Mouse (Mus musculus): ENCODE measurements around the gene Gcgr. TPM values are rescaled to one million over a fixed set of nuclear protein-coding genes. Genes with fewer than 3 reads are reported as not detected.

Gcgr gene
- polyA plus RNA-seq, 1 experiment: not detected

- no peak for TF ChIP-seq USF1 (IDR thresholded peaks at IDR 0.05; ENCODE audit: low read depth)
- no peak for TF ChIP-seq MAX (IDR thresholded peaks at IDR 0.05)
- no peak for TF ChIP-seq CEBPB (IDR thresholded peaks at IDR 0.05; ENCODE audit: low read depth)
- no peak for TF ChIP-seq FOSL1 (IDR thresholded peaks at IDR 0.05; ENCODE audit: insufficient read depth, low read length, poor library complexity, severe bottlenecking)
- no peak for TF ChIP-seq CTCF (IDR thresholded peaks at IDR 0.05; ENCODE audit: control insufficient read depth, insufficient read depth, insufficient read length)
- TF ChIP-seq MYOG (IDR thresholded peaks at IDR 0.05; ENCODE audit: control insufficient read depth, extremely low read depth, insufficient read length): no peak
- no peak for TF ChIP-seq MYOD1 (IDR thresholded peaks at IDR 0.05; ENCODE audit: control insufficient read depth, insufficient read length, low read depth)
- H3K4me3 ChIP-seq (ENCODE audit: insufficient read depth, poor library complexity, severe bottlenecking): no peak overlapping the region
- H3K36me3 ChIP-seq (ENCODE audit: control insufficient read depth, insufficient read depth): peaks cover 76% of the 10 kb centered on the region
Observed at GRCm38 (mm10) chr11:120568324-120568723, 37.8 kb downstream of the Gcgr start.

GRCm38 (mm10) chr11:120571122-120571521, 40.6 kb downstream of the Gcgr start:
- peak overlapping the region; percentile 64 for H3ac ChIP-seq (ENCODE audit: control insufficient read depth, insufficient read length, low read depth)
- H3K79me3 ChIP-seq (ENCODE audit: low read depth): peaks cover 41% of the 10 kb centered on the region

More at GRCm38 (mm10) chr11:120568324-120568723, 37.8 kb downstream of the Gcgr start:
- Histone ChIP-seq H3K79me2 (ENCODE audit: control insufficient read depth, insufficient read depth) (peaks cover 80% of the 10 kb centered on the region), H3K27me3 (ENCODE audit: control insufficient read depth, insufficient read depth, insufficient read length) (no peaks in the 10 kb centered on the region), H3ac (ENCODE audit: control insufficient read depth, insufficient read length, low read depth) (no peak overlapping the region), H3K79me3 (ENCODE audit: low read depth) (peaks cover 41% of the 10 kb centered on the region)

GRCm38 (mm10) chr11:120571754-120572416, 41.4 kb downstream of the Gcgr start:
- H3K79me2 ChIP-seq (ENCODE audit: control insufficient read depth, insufficient read depth): peaks cover 69% of the 10 kb centered on the region

More at GRCm38 (mm10) chr11:120571122-120571521, 40.6 kb downstream of the Gcgr start:
- no peaks in the 10 kb centered on the region for H3K27me3 ChIP-seq (ENCODE audit: control insufficient read depth, insufficient read depth, insufficient read length)
- peaks cover 50% of the 10 kb centered on the region for H3K36me3 ChIP-seq (ENCODE audit: control insufficient read depth, insufficient read depth)
- TF ChIP-seq FOSL1 (IDR thresholded peaks at IDR 0.05; ENCODE audit: insufficient read depth, low read length, poor library complexity, severe bottlenecking) (no peak), MYOD1 (IDR thresholded peaks at IDR 0.05; ENCODE audit: control insufficient read depth, insufficient read length, low read depth) (no peak)
- H3K4me3 ChIP-seq (ENCODE audit: insufficient read depth, poor library complexity, severe bottlenecking): peak overlapping the region; percentile 91
- H3K79me2 ChIP-seq (ENCODE audit: control insufficient read depth, insufficient read depth): peaks cover 76% of the 10 kb centered on the region

GRCm38 (mm10) chr11:120572417-120572751, 41.9 kb downstream of the Gcgr start:
- Histone ChIP-seq H3K79me3 (ENCODE audit: low read depth) (peaks cover 41% of the 10 kb centered on the region), H3K27me3 (ENCODE audit: control insufficient read depth, insufficient read depth, insufficient read length) (no peaks in the 10 kb centered on the region), H3K4me3 (ENCODE audit: insufficient read depth, poor library complexity, severe bottlenecking) (peak overlapping the region; percentile 91), H3ac (ENCODE audit: control insufficient read depth, insufficient read length, low read depth) (peak overlapping the region; percentile 93), H3K79me2 (ENCODE audit: control insufficient read depth, insufficient read depth) (peaks cover 64% of the 10 kb centered on the region), H3K36me3 (ENCODE audit: control insufficient read depth, insufficient read depth) (peaks cover 49% of the 10 kb centered on the region)
- no peak for TF ChIP-seq FOSL1 (IDR thresholded peaks at IDR 0.05; ENCODE audit: insufficient read depth, low read length, poor library complexity, severe bottlenecking)
- TF ChIP-seq MYOD1 (IDR thresholded peaks at IDR 0.05; ENCODE audit: control insufficient read depth, insufficient read length, low read depth): no peak
- no peak for TF ChIP-seq CEBPB (IDR thresholded peaks at IDR 0.05; ENCODE audit: low read depth)
- no peak for TF ChIP-seq MYOG (IDR thresholded peaks at IDR 0.05; ENCODE audit: control insufficient read depth, extremely low read depth, insufficient read length)
- TF ChIP-seq CTCF (IDR thresholded peaks at IDR 0.05; ENCODE audit: control insufficient read depth, insufficient read depth, insufficient read length): no peak
- no peak for TF ChIP-seq USF1 (IDR thresholded peaks at IDR 0.05; ENCODE audit: low read depth)
- no peak for TF ChIP-seq MAX (IDR thresholded peaks at IDR 0.05)

More at GRCm38 (mm10) chr11:120571754-120572416, 41.4 kb downstream of the Gcgr start:
- H3K27me3 ChIP-seq (ENCODE audit: control insufficient read depth, insufficient read depth, insufficient read length): no peaks in the 10 kb centered on the region
- peaks cover 41% of the 10 kb centered on the region for H3K79me3 ChIP-seq (ENCODE audit: low read depth)
- TF ChIP-seq CEBPB (IDR thresholded peaks at IDR 0.05; ENCODE audit: low read depth) (no peak), USF1 (IDR thresholded peaks at IDR 0.05; ENCODE audit: low read depth) (no peak), MYOD1 (IDR thresholded peaks at IDR 0.05; ENCODE audit: control insufficient read depth, insufficient read length, low read depth) (no peak), MYOG (IDR thresholded peaks at IDR 0.05; ENCODE audit: control insufficient read depth, extremely low read depth, insufficient read length) (no peak), FOSL1 (IDR thresholded peaks at IDR 0.05; ENCODE audit: insufficient read depth, low read length, poor library complexity, severe bottlenecking) (no peak), CTCF (IDR thresholded peaks at IDR 0.05; ENCODE audit: control insufficient read depth, insufficient read depth, insufficient read length) (no peak), MAX (IDR thresholded peaks at IDR 0.05) (no peak)
- peaks cover 49% of the 10 kb centered on the region for H3K36me3 ChIP-seq (ENCODE audit: control insufficient read depth, insufficient read depth)
- H3ac ChIP-seq (ENCODE audit: control insufficient read depth, insufficient read length, low read depth): peak overlapping the region; percentile 93
- H3K4me3 ChIP-seq (ENCODE audit: insufficient read depth, poor library complexity, severe bottlenecking): peak overlapping the region; percentile 91

- no peak for TF ChIP-seq CTCF (IDR thresholded peaks at IDR 0.05; ENCODE audit: control insufficient read depth, insufficient read depth, insufficient read length)
- peak; percentile 92 for TF ChIP-seq MAX (IDR thresholded peaks at IDR 0.05)
- H3K79me3 ChIP-seq (ENCODE audit: low read depth): peaks cover 37% of the 10 kb centered on the region
- peak within 1 kb of the TSS; percentile 91 for H3K4me3 ChIP-seq (ENCODE audit: insufficient read depth, poor library complexity, severe bottlenecking)
- peaks cover 49% of the 10 kb centered on the region for H3K36me3 ChIP-seq (ENCODE audit: control insufficient read depth, insufficient read depth)
- no peaks in the 10 kb centered on the region for H3K27me3 ChIP-seq (ENCODE audit: control insufficient read depth, insufficient read depth, insufficient read length)
- H3K79me2 ChIP-seq (ENCODE audit: control insufficient read depth, insufficient read depth): peaks cover 63% of the 10 kb centered on the region
- peak within 1 kb of the TSS; percentile 94 for H3ac ChIP-seq (ENCODE audit: control insufficient read depth, insufficient read length, low read depth)
Observed at GRCm38 (mm10) chr11:120572752-120573584, 42.5 kb downstream of the Gcgr start, which contains the start of gene P4hb. P4hb (minus strand) TSS chr11:120573253.
